Mouse (Mus musculus) cerebellum, adult 9-11 months (tissue): Measurements from ENCODE around the gene Vps45.
A peak's percentile ranks its signal among the peaks of the same experiment; 100 is the strongest.
"Not testable (repeated sequence)": the region's sequence is repeated elsewhere in the genome, so short reads cannot be mapped to it uniquely, and the experiment has no call there.

ENCODE experiments used
- DNase-seq: peaks from one replicate; pipeline ENCODE4 v3.0.0; 2022

Gene Vps45

GRCm38 (mm10) chr3:95965518-95966451, 92.5 kb downstream of the Vps45 start:
- DNase-seq = peak; percentile 71

- DNase-seq = no peak
Measured at GRCm38 (mm10) chr3:95963681-95964080, 94.6 kb downstream of the Vps45 start.

GRCm38 (mm10) chr3:95963230-95963629, 95.0 kb downstream of the Vps45 start:
- no peak for DNase-seq

- not testable (repeated sequence) for DNase-seq
Measured at GRCm38 (mm10) chr3:95962182-95962581, 96.1 kb downstream of the Vps45 start.

GRCm38 (mm10) chr3:95959807-95960206, 98.5 kb downstream of the Vps45 start:
- DNase-seq = no peak

- no peak for DNase-seq
Measured at GRCm38 (mm10) chr3:95959082-95959481, 99.2 kb downstream of the Vps45 start.

- DNase-seq = no peak
Measured at GRCm38 (mm10) chr3:95957359-95958148, 100.7 kb downstream of the Vps45 start.

- DNase-seq = no peak
Measured at GRCm38 (mm10) chr3:95955318-95955717, 102.9 kb downstream of the Vps45 start.

GRCm38 (mm10) chr3:95954648-95955173, 103.6 kb downstream of the Vps45 start:
- not testable (repeated sequence) for DNase-seq

- no peak for DNase-seq
Measured at GRCm38 (mm10) chr3:95953522-95953921, 104.7 kb downstream of the Vps45 start.

GRCm38 (mm10) chr3:95953023-95953422, 105.2 kb downstream of the Vps45 start:
- no peak for DNase-seq

- peak; percentile 41 for DNase-seq
Measured at GRCm38 (mm10) chr3:95951566-95951965, 106.7 kb downstream of the Vps45 start.

GRCm38 (mm10) chr3:95950763-95951551, 107.3 kb downstream of the Vps45 start:
- DNase-seq = peak; percentile 96
